ENCODE assay signal across 11 mouse cellular contexts in genomic region chr11:57434153-57434552, GRCm38 (mm10).
DNase-seq lines count a peak whose midpoint lies in the region.
"Had no signal": no experiment of that assay in that cellular context is flagged by ENCODE, and none has a peak within 500 bp of the region (broad histone marks: within the 10 kb centered on the region; RNA-seq: fewer than 3 reads in every experiment).

No protein-coding gene starts in this region.

- peak; percentile 40 to 72 for DNase-seq in heart, postnatal 14 days
- no peak for DNase-seq in heart, embryonic 10.5 days (ENCODE audit: low spot score)
- DNase-seq in 3134 (ENCODE audit: extremely low read depth, insufficient read length, low spot score), result peak; percentile 11
- peak; percentile 57 for DNase-seq in adrenal gland, postnatal 14 days
- peak; percentile 6 for DNase-seq in large intestine, adult 2 months (ENCODE audit: low read depth, low spot score)
- no peak for DNase-seq in frontal cortex, postnatal 25 days (ENCODE audit: low spot score in 2 of 2)
- no peak for DNase-seq in thymus, postnatal 25 days
- DNase-seq in natural killer cell, adult 2 months (ENCODE audit: low spot score in 2 of 2), result no peak

- 7% methylated on average over 1 of the region's 1 CpGs for WGBS in heart, embryonic 10.5 days
- 4% methylated on average over 1 of the region's 1 CpGs for WGBS in large intestine, adult 2 months

- no peak overlapping the region for H3K4me3 ChIP-seq in heart, embryonic 10.5 days
- H3K4me3 ChIP-seq: embryonic facial prominence, embryonic 12.5 days; heart, embryonic 15.5 days had no signal

- no peak overlapping the region for H3K27ac ChIP-seq in heart, embryonic 10.5 days
- H3K27ac ChIP-seq: embryonic facial prominence, embryonic 12.5 days; heart, embryonic 15.5 days; liver, embryonic 14.5 days had no signal

- H3K27me3 ChIP-seq in heart, embryonic 10.5 days (ENCODE audit: insufficient read depth, poor library complexity, severe bottlenecking), result no peaks in the 10 kb centered on the region
- H3K27me3 ChIP-seq: embryonic facial prominence, embryonic 12.5 days; heart, embryonic 15.5 days had no signal

- intact Hi-C loops in heart, postnatal 14 days (cut with DNase I), result no loop called here

- no peaks in the 10 kb centered on the region for H3K9me3 ChIP-seq in heart, embryonic 10.5 days
- H3K9me3 ChIP-seq: embryonic facial prominence, embryonic 12.5 days; heart, embryonic 15.5 days had no signal

- H3K4me1 ChIP-seq in heart, embryonic 10.5 days, result no peaks in the 10 kb centered on the region
- H3K4me1 ChIP-seq: embryonic facial prominence, embryonic 12.5 days; heart, embryonic 15.5 days had no signal

- no peaks in the 10 kb centered on the region for H3K36me3 ChIP-seq in heart, embryonic 10.5 days
- H3K36me3 ChIP-seq: embryonic facial prominence, embryonic 12.5 days; heart, embryonic 15.5 days had no signal

Comparison
In these comparisons a context has a peak if more than half of its experiments do, and no peak if none do; other contexts are left out.
1. DNase-seq: peak in heart, postnatal 14 days (2 of 2), 3134 (single experiment), adrenal gland, postnatal 14 days (single experiment) and large intestine, adult 2 months (single experiment); none in heart, embryonic 10.5 days (single experiment), frontal cortex, postnatal 25 days (0 of 2), thymus, postnatal 25 days (single experiment) and natural killer cell, adult 2 months (0 of 2).